Mouse (Mus musculus) spleen, postnatal 14 days (tissue): Measurements from ENCODE around the gene Csrnp2.

Experiments
- DNase-seq, 2 experiments: peaks; one replicate each; pipeline ENCODE4 v3.0.0; 2021 to 2022; ENCODE audit warnings: low spot score in 2 of 2

The Csrnp2 gene

DNA sequence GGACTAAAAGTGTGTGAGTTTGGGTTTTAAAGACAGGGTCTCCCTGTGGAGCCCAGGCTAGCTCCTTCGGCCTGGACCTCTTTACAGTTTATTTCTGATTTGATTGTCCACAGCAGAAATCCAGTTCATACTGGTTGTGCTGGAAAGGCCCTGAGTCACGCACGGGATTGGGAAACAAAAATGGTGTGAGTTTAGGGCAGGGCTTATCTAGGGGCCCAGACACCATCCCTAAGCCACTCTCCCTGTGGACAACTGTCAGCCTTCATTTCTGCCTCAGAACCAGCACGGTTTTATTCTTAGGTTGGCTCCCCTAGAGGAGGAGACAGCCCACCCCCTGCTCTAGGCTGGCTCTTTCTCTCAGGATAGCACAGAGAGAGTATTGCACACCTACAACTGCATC lies 62.1 kb downstream of the Csrnp2 start:
- DNase-seq = no peak

DNA sequence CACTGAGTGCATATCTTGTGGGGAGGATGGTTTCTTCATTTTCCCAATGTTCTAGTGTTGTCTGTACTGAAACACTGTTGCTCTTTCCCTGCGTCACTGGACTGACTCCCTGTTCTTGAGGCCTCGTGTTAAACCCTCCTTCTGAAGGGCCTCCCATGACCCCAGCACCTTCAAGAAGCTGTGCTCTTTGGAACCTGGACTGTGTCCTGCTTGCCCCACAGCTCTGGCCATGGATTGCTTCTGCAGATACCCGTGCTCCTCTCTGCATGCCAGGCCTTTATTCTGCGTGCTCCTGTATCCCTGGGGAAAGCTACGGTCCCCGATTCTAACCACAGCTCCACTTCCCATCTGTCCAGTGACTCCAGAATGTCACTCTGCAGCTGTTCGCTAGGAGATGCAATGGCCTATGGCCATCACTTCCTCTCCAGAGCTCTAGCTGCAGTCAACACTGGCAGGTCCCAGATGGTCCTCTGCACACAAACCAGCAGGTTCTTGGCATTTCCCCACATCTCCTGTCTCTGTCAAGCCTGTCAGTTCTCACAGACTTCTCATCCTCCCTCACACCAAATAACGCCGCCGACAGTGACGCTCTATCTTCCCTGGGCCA lies 65.2 kb downstream of the Csrnp2 start:
- no peak for DNase-seq
